Mouse (Mus musculus) myocyte (in vitro differentiated cells): ENCODE results near the gene Ppp1r14b.

Experiments used
- CEBPB ChIP-seq: IDR thresholded peaks from 2 replicates; pipeline ENCODE4 v1.6.1; 2011; ENCODE audit warnings: mild to moderate bottlenecking, moderate library complexity; ENCODE audit not compliant: poor library complexity, insufficient read depth, severe bottlenecking
- E2F4 ChIP-seq: IDR thresholded peaks from one replicate; pipeline ENCODE4 v1.6.1; 2011; ENCODE audit warnings: mild to moderate bottlenecking, control low read depth, moderate library complexity; ENCODE audit not compliant: insufficient read depth
- MYOD1 ChIP-seq, 3 experiments: IDR thresholded peaks; one replicate each; pipeline ENCODE4 v1.6.1; 2011; ENCODE audit warnings: control low read depth in 2 of 3, low read depth in 2 of 3, mild to moderate bottlenecking in 2 of 3, moderate library complexity in 1 of 3; ENCODE audit not compliant: insufficient read length in 2 of 3, control insufficient read depth in 1 of 3
- MYOG ChIP-seq, 3 experiments: IDR thresholded peaks; one replicate each; pipeline ENCODE4 v1.6.1; 2011; ENCODE audit warnings: control low read depth in 2 of 3, low read depth in 2 of 3, mild to moderate bottlenecking in 2 of 3; ENCODE audit not compliant: insufficient read length in 2 of 3, control insufficient read depth in 1 of 3, insufficient read depth in 1 of 3

DNA sequence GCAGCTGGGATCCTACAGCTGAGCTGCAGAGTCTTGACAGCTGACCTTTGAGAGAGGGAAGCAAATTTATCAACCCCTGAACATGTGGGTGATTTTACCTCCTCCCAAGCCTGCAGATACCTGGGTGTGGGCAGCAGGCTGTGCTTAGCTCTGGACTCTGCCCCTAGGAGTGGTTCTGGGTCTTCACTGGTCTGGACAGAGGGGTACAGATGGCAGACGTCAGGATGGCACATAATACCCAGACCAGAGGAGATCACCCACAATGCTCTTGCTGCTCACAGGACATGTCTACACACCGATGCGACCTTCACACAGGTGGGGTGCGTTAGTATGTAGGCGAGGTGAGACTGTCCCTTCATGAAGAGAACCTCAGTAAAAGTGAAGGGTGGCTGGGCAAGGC lies 25.2 kb upstream of the Ppp1r14b start:
- TF ChIP-seq CEBPB, result no peak
- no peak for TF ChIP-seq MYOD1 (IDR thresholded peaks at IDR 0.05; ENCODE audit: control insufficient read depth in 1 of 3, insufficient read length in 2 of 3, low read depth in 2 of 3)
- TF ChIP-seq MYOG (IDR thresholded peaks at IDR 0.05; ENCODE audit: control insufficient read depth in 1 of 3, insufficient read depth in 1 of 3, insufficient read length in 2 of 3, low read depth in 2 of 3), result no peak
- TF ChIP-seq E2F4, result no peak
